Mouse (Mus musculus) urinary bladder, postnatal 36 days (tissue): ENCODE measurements around the gene Csrnp3.
"Not testable (repeated sequence)": the region's sequence is repeated elsewhere in the genome, so short reads cannot be mapped to it uniquely, and the experiment has no call there.

Experiments
- DNase-seq, 2 experiments: peaks; one replicate each; pipeline ENCODE4 v3.0.0; 2022; ENCODE audit warnings: low spot score in 2 of 2, mixed read lengths in 1 of 2

The Csrnp3 gene

DNA sequence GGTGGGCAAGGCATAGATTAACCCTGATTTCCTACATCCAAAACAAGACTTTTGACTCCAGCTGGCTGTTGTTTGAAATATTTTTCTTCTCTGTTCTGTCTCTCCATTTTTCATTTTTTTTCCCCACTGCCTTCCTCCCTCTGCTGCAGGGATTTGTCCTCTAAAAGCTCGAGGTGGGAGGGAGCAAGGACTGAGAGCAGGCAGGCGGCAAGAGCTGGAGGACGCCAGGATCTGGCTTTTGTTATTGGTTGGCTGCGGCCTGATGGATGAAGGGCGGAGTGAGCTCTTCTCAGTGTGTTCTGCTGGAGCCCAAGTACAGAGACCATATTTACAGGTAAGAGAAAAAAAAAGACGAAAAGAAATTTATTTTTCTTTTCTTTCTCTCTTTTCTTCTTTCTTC, at the start of gene Csrnp3:
TSS of gene Csrnp3 (plus strand) at position 217 of the 400 bp plus-strand sequence.
- DNase-seq, result no peak

GRCm38 (mm10) chr2:65801054-65801709, 44.4 kb upstream of the Csrnp3 start:
- DNase-seq, result no peak

DNA sequence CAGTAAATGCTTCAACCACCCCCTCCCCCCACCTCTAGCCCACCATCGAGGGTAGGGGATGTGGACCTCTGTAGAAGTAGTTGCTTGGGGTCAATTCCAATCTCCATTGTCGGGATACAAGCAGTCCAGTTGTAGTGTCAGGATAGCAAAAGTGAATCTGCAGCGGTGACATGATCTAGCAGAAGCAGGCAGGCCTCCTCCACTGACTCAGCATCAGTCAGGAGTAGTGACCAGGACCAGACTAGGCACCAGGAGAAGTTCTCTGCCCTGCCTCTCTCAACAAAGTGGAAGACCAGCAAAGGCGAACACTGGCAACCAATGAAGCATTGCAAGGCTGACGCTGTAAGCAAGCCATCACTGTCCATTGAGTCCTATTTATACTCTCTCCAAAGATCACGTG, 39.0 kb upstream of the Csrnp3 start:
- no peak for DNase-seq

DNA sequence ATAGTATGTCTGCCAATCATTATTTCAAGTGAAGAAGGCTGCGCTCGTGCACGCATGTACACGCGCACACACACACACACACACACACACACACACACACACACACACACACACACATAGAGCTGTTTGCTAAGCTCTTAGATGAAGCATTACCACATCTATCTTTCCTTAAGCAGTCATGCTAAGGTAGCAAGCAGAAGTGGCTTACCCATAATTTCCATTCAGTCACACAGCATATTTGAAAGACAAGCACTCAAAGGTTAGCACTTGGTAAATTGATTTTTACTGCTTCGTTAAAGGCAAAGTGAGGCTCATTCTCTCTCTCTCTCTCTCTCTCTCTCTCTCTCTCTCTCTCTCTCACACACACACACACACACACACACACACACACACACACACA, 34.4 kb upstream of the Csrnp3 start:
- not testable (repeated sequence) for DNase-seq

DNA sequence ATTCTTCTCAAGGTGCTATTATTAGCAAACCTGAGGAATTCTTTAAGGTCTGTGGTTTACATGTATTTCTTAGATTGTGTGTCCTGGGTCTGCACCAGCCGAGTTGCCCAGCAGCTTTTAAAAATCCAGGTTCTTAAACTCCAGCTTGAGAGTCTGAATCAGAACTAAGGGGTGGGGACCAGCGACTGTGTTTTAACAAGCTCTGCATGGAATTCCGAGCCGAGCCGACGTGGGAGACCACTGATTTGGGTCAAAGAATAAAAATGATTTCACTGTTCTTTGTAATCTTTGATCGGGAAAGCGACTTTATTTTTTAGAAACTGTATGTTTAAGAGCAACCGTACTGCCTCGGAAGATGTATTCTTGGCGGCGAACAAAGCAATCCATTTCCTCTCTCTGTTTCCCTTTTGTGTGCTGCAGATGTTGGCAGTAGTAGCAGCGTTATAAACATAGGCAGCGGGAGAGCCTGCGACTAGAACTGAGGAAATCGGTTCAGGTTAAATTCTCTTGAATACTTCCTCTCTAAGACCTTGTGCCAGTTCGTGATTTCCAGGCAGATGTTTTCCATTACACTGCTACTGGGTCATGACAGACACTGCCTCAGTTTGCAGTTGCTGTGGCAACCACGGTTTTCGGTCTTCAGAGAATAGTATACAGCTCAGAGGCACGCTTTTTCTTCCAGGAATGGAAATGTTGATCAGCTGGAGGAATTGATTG, 27.3 kb upstream of the Csrnp3 start:
- DNase-seq, result no peak

DNA sequence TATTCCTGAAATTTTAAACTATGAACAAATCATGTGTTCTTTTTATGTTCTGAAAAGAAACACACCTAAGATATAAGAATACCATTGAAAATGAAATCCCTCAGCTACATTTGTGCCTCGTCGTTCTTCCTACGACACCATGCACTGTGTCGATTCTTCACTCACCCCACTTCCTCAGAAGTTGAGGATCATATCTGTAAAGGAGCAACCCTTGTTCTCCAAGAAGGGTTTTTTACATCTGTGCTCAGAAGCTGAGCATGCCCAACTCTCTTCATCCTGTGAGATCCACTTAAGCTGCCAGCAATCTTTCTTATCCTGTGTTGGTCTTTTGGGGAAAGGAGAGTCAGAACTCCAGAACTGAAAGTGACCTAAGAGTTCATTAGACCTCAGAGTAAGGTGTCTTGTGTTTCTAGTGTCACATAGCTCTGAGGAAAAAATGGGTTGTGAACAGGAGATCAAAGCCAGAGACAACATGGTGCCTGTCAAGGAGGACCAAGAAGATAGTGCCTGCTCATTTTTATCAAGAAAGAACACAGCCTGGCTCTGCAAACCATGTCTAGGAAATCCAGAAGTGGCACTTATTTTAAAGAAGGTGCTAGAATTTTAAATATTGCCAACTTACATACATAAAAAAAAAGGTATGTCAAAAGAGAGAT, 25.3 kb upstream of the Csrnp3 start:
- no peak for DNase-seq

DNA sequence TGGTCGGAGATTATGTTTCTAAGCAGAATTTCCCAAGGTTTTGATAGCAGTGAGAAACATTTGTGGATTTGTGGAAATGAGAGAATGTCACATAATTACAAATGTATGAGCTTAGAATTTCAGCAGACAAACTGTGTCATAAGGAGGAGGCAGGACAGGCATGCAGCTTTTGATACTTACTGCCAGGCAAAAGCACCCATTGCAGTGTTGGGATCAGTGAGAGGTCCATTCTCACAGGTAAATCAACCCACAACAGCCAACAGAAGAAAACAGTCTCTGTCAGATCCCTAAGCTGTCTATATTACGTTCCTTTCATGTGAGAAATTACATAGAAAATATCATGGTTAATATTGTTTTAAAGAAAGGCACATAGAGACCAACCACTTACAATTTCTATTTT, 19.3 kb upstream of the Csrnp3 start:
- DNase-seq, result no peak

DNA sequence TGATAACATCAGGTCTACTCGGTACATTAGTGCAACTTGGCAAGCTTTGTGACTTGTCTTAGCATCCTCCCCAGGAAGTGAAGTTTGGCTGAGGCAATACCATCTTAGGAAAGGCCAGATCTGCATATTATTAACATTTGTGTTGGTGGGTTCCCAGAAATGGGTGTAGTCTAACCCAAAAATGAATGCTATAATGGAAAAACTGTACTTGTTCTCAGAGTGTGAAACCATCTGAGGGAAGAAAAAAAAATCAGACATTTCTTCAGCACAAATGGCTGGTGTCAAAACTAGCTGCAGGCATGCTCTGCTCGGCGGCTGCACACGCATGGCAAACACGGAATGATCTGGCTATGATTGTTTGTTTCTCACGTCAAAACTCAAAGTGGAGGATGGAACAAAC, 18.8 kb upstream of the Csrnp3 start:
- no peak for DNase-seq

GRCm38 (mm10) chr2:65828699-65829098, 16.9 kb upstream of the Csrnp3 start:
- DNase-seq, result no peak

DNA sequence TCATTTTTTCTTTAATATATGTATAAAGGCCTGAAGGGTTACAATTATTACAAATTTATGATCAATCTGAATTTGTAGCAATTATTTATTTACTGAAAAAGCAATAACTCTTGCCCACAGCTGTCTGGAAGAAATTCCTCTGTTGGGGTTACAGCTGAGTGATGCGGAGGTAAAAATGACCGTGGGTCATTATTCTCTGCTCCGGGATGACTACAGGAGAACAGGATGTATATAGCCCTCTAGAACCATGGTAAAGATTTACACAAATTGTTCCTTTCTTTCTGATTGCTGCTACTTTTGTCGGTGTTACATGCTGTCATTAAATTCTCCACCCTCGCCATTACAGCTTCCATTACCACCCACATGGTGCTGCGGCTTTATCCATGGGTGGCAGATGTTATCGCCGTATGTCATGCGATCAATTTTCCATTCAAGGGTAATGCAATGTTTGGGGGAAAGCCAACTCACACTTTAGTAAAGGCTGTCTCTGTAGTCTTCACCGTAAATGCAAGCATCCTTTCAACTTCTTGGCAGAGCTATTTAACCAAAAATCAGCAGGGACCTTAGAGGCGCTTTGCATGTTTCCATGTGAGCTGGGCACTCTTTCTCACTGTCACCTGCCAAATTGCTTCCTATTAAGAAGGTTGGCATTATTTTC, 12.7 kb upstream of the Csrnp3 start:
- no peak for DNase-seq

DNA sequence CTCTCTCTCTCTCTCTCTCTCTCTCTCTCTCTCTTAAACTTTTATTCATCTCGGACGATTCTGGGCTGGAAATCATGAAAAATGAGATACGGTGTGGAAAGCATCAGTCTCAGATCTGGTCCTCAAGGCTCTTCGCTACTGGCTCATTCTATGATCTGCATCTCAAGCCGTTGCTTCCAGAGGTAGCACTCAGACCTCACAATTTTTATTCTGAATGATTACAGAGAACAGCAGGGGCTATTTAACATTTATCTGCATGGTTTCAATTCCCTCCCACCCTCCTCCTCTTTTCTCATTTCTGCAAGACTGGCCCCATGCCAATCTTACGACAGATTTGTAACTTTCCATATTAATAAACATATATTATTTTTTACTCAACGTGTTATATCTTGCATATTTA, 12.1 kb upstream of the Csrnp3 start:
- DNase-seq, result no peak

- DNase-seq, result no peak
These were observed 4.0 kb upstream of the Csrnp3 start for GRCm38 (mm10) chr2:65841606-65842005.

GRCm38 (mm10) chr2:65842356-65842755, 3.2 kb upstream of the Csrnp3 start:
- no peak for DNase-seq

- no peak for DNase-seq
These were observed 611 bp downstream of the Csrnp3 start for GRCm38 (mm10) chr2:65846000-65846755.

- no peak for DNase-seq
These were observed 2.0 kb downstream of the Csrnp3 start for GRCm38 (mm10) chr2:65847463-65848110.

- DNase-seq, result no peak
These were observed 3.1 kb downstream of the Csrnp3 start for GRCm38 (mm10) chr2:65848706-65849105.

DNA sequence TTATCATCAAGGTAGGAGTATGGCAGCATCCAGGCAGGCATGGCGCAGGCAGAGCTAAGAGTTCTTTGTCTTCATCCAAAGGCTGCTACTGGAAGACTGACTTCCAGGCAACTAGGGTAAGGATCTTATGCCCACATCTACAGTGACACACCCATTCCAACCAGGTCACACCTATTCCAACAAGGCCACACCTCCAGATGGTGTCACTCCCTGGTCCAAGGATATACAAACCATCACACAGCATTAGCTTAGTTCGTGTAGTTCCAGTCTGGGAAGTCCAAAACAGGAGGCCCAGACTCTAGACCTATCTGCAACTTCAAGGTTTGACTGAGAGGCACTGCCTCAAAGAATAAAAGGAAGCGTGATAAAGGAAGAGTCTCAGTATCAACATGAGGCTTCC, 4.7 kb downstream of the Csrnp3 start:
- DNase-seq, result not testable (repeated sequence)

- DNase-seq, result no peak
These were observed 11.2 kb downstream of the Csrnp3 start for GRCm38 (mm10) chr2:65856791-65857190.

DNA sequence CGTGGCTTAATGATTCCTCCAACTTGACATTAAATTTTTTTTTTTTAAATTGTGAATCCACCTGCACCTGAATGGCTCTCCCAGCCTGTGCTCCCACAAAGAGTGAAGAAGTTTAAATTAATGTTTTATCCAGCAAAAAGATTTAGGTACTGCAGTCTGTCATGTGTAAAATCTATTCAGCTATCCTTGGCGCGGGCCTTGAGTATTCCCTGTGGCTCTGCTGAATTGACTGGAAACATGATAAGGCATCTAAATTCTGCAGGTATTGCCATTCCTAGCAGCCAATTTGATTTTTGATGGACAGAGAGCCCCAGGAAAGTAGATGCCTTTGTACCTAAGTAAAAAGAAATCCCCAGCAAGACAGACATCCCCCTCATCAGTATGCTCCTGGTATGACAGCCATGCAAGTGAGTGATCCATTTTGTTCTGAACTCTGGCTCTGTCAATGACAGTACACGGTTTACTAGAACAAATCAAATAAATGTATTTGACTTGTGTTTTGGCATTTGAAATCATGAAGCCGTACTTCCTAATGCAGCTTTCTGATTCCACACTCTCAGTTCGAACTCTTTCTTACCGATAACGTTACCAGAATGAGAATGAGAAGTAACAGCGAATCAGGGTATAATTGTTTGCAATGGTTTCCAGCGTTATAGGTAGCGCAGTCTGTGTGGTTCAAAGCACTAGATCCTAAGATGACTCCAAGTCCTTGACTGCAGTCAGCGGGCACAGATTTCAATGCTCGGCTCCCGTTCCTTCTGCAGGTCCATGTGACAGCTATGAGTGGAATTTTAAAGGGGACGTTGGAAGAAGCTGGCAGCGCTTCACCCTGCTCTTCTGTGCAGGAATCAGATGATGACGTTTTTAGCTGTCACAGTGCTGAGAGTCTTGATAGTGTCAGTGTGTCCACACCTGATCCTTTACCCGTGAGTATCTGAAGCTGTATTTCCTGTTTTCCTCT, 14.5 kb downstream of the Csrnp3 start:
- no peak for DNase-seq

- no peak for DNase-seq
These were observed 19.3 kb downstream of the Csrnp3 start for GRCm38 (mm10) chr2:65864778-65865339.
